ENCODE assay signal across 12 mouse cellular contexts in genomic region chr16:52179839-52180238, GRCm38 (mm10).
"Had no signal": no experiment of that assay in that cellular context is flagged by ENCODE, and none has a peak within 500 bp of the region (broad histone marks: within the 10 kb centered on the region; RNA-seq: fewer than 3 reads in every experiment).

No protein-coding gene starts in this region.

- H3K36me3 ChIP-seq: liver, embryonic 15.5 days had no signal

- H3K27ac ChIP-seq: left cerebral cortex, adult 2 months; limb, embryonic 10.5 days; liver, embryonic 15.5 days; midbrain, embryonic 13.5 days had no signal

- ATAC-seq: lung, postnatal 0 days; midbrain, embryonic 13.5 days had no signal

- H3K9me3 ChIP-seq: limb, embryonic 10.5 days; liver, embryonic 15.5 days; midbrain, embryonic 13.5 days had no signal

- H3K4me3 ChIP-seq: left cerebral cortex, adult 2 months; limb, embryonic 10.5 days; liver, embryonic 15.5 days; midbrain, embryonic 13.5 days had no signal

- H3K4me1 ChIP-seq: limb, embryonic 10.5 days; liver, embryonic 15.5 days had no signal

- H3K4me2 ChIP-seq: liver, embryonic 11.5 days; liver, embryonic 15.5 days; midbrain, embryonic 13.5 days had no signal

- H3K27me3 ChIP-seq: liver, embryonic 15.5 days; midbrain, embryonic 13.5 days had no signal

- DNase-seq: kidney, postnatal 25 days; lung, adult 2 months; lung, postnatal 36 days; right cerebral cortex, adult 18-20 months; right cerebral cortex, postnatal 25 days; thymus, postnatal 36 days had no signal

- H3K9ac ChIP-seq: liver, embryonic 15.5 days; midbrain, embryonic 13.5 days had no signal
